16 mouse cellular contexts compared by ENCODE assay signal in the genomic region with DNA sequence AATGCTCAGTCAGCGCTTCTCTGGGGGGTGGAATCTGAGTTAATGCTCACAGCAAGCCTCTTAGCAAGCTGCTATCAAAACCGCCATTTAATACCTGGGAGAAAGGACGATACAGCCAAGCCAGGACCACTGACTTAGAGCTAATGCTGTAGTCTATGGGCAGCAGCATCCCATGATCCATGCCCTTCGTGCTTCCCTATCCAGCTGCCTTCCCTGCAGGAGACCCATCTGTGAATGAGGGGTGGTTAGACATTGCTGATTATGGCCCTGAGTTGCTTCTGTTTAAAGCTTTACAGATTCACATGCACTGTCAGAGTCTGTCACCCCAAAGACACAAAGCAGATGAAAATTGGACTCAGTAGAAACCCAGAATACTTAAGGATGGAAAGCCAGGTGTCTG.
"Had no signal": no experiment of that assay in that cellular context is flagged by ENCODE, and none has a peak within 500 bp of the region (broad histone marks: within the 10 kb centered on the region; RNA-seq: fewer than 3 reads in every experiment).

No protein-coding gene starts in this region.

- H3K4me1 ChIP-seq: liver, embryonic 15.5 days; lung, embryonic 15.5 days; midbrain, embryonic 12.5 days; neural tube, embryonic 12.5 days; stomach, embryonic 15.5 days had no signal

- H3K9me3 ChIP-seq: liver, embryonic 15.5 days; lung, embryonic 15.5 days; midbrain, embryonic 12.5 days; neural tube, embryonic 12.5 days; stomach, embryonic 15.5 days had no signal

- ATAC-seq: liver, postnatal 0 days; lung, postnatal 0 days; midbrain, embryonic 16.5 days had no signal

- H3K27me3 ChIP-seq: liver, embryonic 15.5 days; lung, embryonic 15.5 days; midbrain, embryonic 12.5 days; stomach, embryonic 15.5 days had no signal

- H3K36me3 ChIP-seq: liver, embryonic 15.5 days; lung, embryonic 15.5 days; midbrain, embryonic 12.5 days; neural tube, embryonic 12.5 days; stomach, embryonic 15.5 days had no signal

- H3K4me3 ChIP-seq: liver, embryonic 15.5 days; lung, embryonic 15.5 days; midbrain, embryonic 12.5 days; neural tube, embryonic 12.5 days; stomach, embryonic 15.5 days had no signal

- DNase-seq: liver, postnatal 0 days; lung, adult 2 months; lung, postnatal 14 days; lung, postnatal 36 days; midbrain, embryonic 14.5 days; right cerebral cortex, postnatal 14 days; thymus, adult 2 months; thymus, postnatal 25 days; thymus, postnatal 4 days had no signal
